Mouse (Mus musculus) liver, embryonic 16.5 days (tissue): ENCODE data around the gene Olfr12. TPM values are rescaled to one million over a fixed set of nuclear protein-coding genes. Genes with fewer than 3 reads are reported as not detected.

ENCODE experiments used
- ATAC-seq: fragments of 200-750 bp; cut with Nextera tagmentation; 2 replicates; pipeline ENCODE4 v1.8.0; 2017; ENCODE audit warnings: low read depth, mild to moderate bottlenecking, moderate number of reproducible peaks, moderate library complexity
- H3K27ac ChIP-seq: fragments of 300-500 bp; sonication (generic); 2 replicates; pipeline ENCODE4 v1.5.1; 2014; ENCODE audit warnings: mild to moderate bottlenecking, low read length
- H3K27me3 ChIP-seq: fragments of 300-500 bp; sonication (generic); 2 replicates; pipeline ENCODE4 v1.6.1; 2014; ENCODE audit warnings: low read depth, low read length, mixed read lengths; ENCODE audit not compliant: control insufficient read depth, insufficient read depth
- H3K36me3 ChIP-seq: fragments of 300-500 bp; sonication (generic); 2 replicates; pipeline ENCODE4 v1.6.1; 2014; ENCODE audit warnings: mild to moderate bottlenecking; ENCODE audit not compliant: control insufficient read depth, insufficient read depth
- H3K4me1 ChIP-seq: fragments of 300-500 bp; sonication (generic); 2 replicates; pipeline ENCODE4 v1.6.1; 2014; ENCODE audit warnings: low read depth, low read length, mixed read lengths; ENCODE audit not compliant: control insufficient read depth
- H3K4me2 ChIP-seq: fragments of 300-500 bp; sonication (generic); 2 replicates; pipeline ENCODE4 v1.6.1; 2014; ENCODE audit warnings: low read depth, low read length, mixed read lengths
- H3K4me3 ChIP-seq: fragments of 300-500 bp; sonication (generic); 2 replicates; pipeline ENCODE4 v1.5.1; 2014; ENCODE audit warnings: low read depth, mild to moderate bottlenecking, low read length
- H3K9ac ChIP-seq: fragments of 300-500 bp; sonication (generic); 2 replicates; pipeline ENCODE4 v1.6.1; 2014; ENCODE audit warnings: low read depth, low read length
- H3K9me3 ChIP-seq: fragments of 300-500 bp; sonication (generic); replicated peaks from 2 replicates; pipeline ENCODE4 v1.6.1; 2016; ENCODE audit warnings: low read length; ENCODE audit not compliant: control insufficient read depth
- WGBS: fragments of 180-500 bp; shearing (Covaris S2); extraction: QIAGEN DNeasy Blood & Tissue Kit; methylation state at CpG from one replicate; pipeline ENCODE4 v1.1.7; 2014; ENCODE audit not compliant: insufficient replicate concordance; 5-methylcytosine and 5-hydroxymethylcytosine counted together
- polyA plus RNA-seq: library from polyadenylated mRNA; unstranded; fragments of >200 nt; fragmentation: Nextera tagmentation; extraction: Ambion mirVana; gene quantifications from 2 replicates; pipeline ENCODE4 v1.2.1, GENCODE M21; 2015

Olfr12 gene
- polyA plus RNA-seq, 1 experiment from 2014 or later = not detected

- no peaks in the 10 kb centered on the region for H3K9me3 ChIP-seq
- H3K27me3 ChIP-seq = no peaks in the 10 kb centered on the region
- H3K27ac ChIP-seq = no peak overlapping the region
- no peaks in the 10 kb centered on the region for H3K36me3 ChIP-seq
- 3% methylated on average over 1 of the region's 1 CpGs for WGBS
- H3K9ac ChIP-seq = no peak overlapping the region
- H3K4me1 ChIP-seq = no peaks in the 10 kb centered on the region
- H3K4me2 ChIP-seq = no peak overlapping the region
- ATAC-seq = no peak
- no peak overlapping the region for H3K4me3 ChIP-seq
Observed at GRCm38 (mm10) chr1:92614516-92614915, 3.1 kb upstream of the Olfr12 start.

- WGBS = 35% methylated on average over 1 of the region's 1 CpGs
- no peak for ATAC-seq
- Histone ChIP-seq H3K4me1 (no peaks in the 10 kb centered on the region), H3K36me3 (no peaks in the 10 kb centered on the region), H3K9ac (no peak overlapping the region), H3K9me3 (no peaks in the 10 kb centered on the region), H3K4me2 (no peak overlapping the region), H3K4me3 (no peak overlapping the region), H3K27me3 (no peaks in the 10 kb centered on the region), H3K27ac (no peak overlapping the region)
Observed at GRCm38 (mm10) chr1:92616046-92616445, 1.5 kb upstream of the Olfr12 start.

- H3K27me3 ChIP-seq = no peaks in the 10 kb centered on the region
- no peak overlapping the region for H3K9ac ChIP-seq
- no peaks in the 10 kb centered on the region for H3K4me1 ChIP-seq
- ATAC-seq = no peak
- no peaks in the 10 kb centered on the region for H3K36me3 ChIP-seq
- H3K27ac ChIP-seq = no peak overlapping the region
- whole genome bisulfite sequencing = 45% methylated on average over 4 of the region's 4 CpGs
- no peak overlapping the region for H3K4me3 ChIP-seq
- H3K9me3 ChIP-seq = no peaks in the 10 kb centered on the region
- H3K4me2 ChIP-seq = no peak overlapping the region
Observed at GRCm38 (mm10) chr1:92618360-92618759, 772 bp downstream of the Olfr12 start.

- no peak overlapping the region for H3K4me2 ChIP-seq
- H3K36me3 ChIP-seq = no peaks in the 10 kb centered on the region
- no peaks in the 10 kb centered on the region for H3K9me3 ChIP-seq
- H3K9ac ChIP-seq = no peak overlapping the region
- H3K27me3 ChIP-seq = no peaks in the 10 kb centered on the region
- 37% methylated on average over 4 of the region's 4 CpGs for WGBS
- no peak overlapping the region for H3K27ac ChIP-seq
- ATAC-seq = no peak
- H3K4me3 ChIP-seq = no peak overlapping the region
- H3K4me1 ChIP-seq = no peaks in the 10 kb centered on the region
Observed at GRCm38 (mm10) chr1:92628227-92628626, 10.6 kb downstream of the Olfr12 start.

GRCm38 (mm10) chr1:92632196-92632595 lies 14.6 kb downstream of the Olfr12 start:
- Histone ChIP-seq H3K27me3 (no peaks in the 10 kb centered on the region), H3K36me3 (no peaks in the 10 kb centered on the region; the same call in 1 of the 2 replicates), H3K4me2 (no peak overlapping the region), H3K9me3 (no peaks in the 10 kb centered on the region), H3K27ac (no peak overlapping the region), H3K4me1 (no peaks in the 10 kb centered on the region), H3K9ac (no peak overlapping the region), H3K4me3 (no peak overlapping the region)
- no peak for ATAC-seq
- 56% methylated on average over 5 of the region's 5 CpGs for WGBS

GRCm38 (mm10) chr1:92632948-92633347 lies 15.4 kb downstream of the Olfr12 start:
- Histone ChIP-seq H3K4me2 (no peak overlapping the region), H3K27ac (no peak overlapping the region), H3K4me3 (no peak overlapping the region), H3K9ac (no peak overlapping the region), H3K9me3 (no peaks in the 10 kb centered on the region), H3K36me3 (no peaks in the 10 kb centered on the region; the same call in 1 of the 2 replicates), H3K4me1 (no peaks in the 10 kb centered on the region), H3K27me3 (no peaks in the 10 kb centered on the region)
- no peak for ATAC-seq
- 46% methylated on average over 6 of the region's 6 CpGs for WGBS

GRCm38 (mm10) chr1:92633726-92634125 lies 16.1 kb downstream of the Olfr12 start:
- Histone ChIP-seq H3K4me1 (no peaks in the 10 kb centered on the region), H3K9ac (no peak overlapping the region), H3K36me3 (no peaks in the 10 kb centered on the region; the same call in 1 of the 2 replicates), H3K9me3 (no peaks in the 10 kb centered on the region), H3K27me3 (no peaks in the 10 kb centered on the region), H3K4me2 (no peak overlapping the region), H3K4me3 (no peak overlapping the region), H3K27ac (no peak overlapping the region)
- 61% methylated on average over 8 of the region's 8 CpGs for WGBS
- no peak for ATAC-seq

- no peak overlapping the region for H3K4me2 ChIP-seq
- no peaks in the 10 kb centered on the region; the same call in 1 of the 2 replicates for H3K36me3 ChIP-seq
- H3K27ac ChIP-seq = no peak overlapping the region
- H3K9me3 ChIP-seq = no peaks in the 10 kb centered on the region
- no peaks in the 10 kb centered on the region for H3K27me3 ChIP-seq
- no peak overlapping the region for H3K4me3 ChIP-seq
- no peak overlapping the region for H3K9ac ChIP-seq
- 59% methylated on average over 1 of the region's 1 CpGs for WGBS
- no peak for ATAC-seq
- H3K4me1 ChIP-seq = no peaks in the 10 kb centered on the region
Observed at GRCm38 (mm10) chr1:92634569-92634968, 17.0 kb downstream of the Olfr12 start.

- 73% methylated on average over 4 of the region's 4 CpGs for WGBS
- ATAC-seq = no peak
- Histone ChIP-seq H3K4me1 (no peaks in the 10 kb centered on the region), H3K9ac (no peak overlapping the region), H3K27ac (no peak overlapping the region), H3K27me3 (no peaks in the 10 kb centered on the region), H3K4me2 (no peak overlapping the region), H3K36me3 (no peaks in the 10 kb centered on the region; the same call in 1 of the 2 replicates), H3K9me3 (no peaks in the 10 kb centered on the region), H3K4me3 (no peak overlapping the region)
Observed at GRCm38 (mm10) chr1:92634976-92635599, 17.5 kb downstream of the Olfr12 start.
